Mouse (Mus musculus) spleen, postnatal 36 days (tissue): ENCODE measurements around the gene Gm4871.

Experiments
- DNase-seq, 2 experiments: peaks; one replicate each; pipeline ENCODE4 v3.0.0; 2022; ENCODE audit warnings: low spot score in 2 of 2, mixed read lengths in 1 of 2

Gm4871 gene

GRCm38 (mm10) chr5:144990481-144990880 is 42.1 kb downstream of the Gm4871 start:
- no peak for DNase-seq

GRCm38 (mm10) chr5:144990051-144990450 is 42.5 kb downstream of the Gm4871 start:
- no peak for DNase-seq

GRCm38 (mm10) chr5:144989061-144989405 is 43.5 kb downstream of the Gm4871 start:
- no peak for DNase-seq

GRCm38 (mm10) chr5:144988340-144989060 is 44.1 kb downstream of the Gm4871 start:
- no peak for DNase-seq

- no peak for DNase-seq
These were observed 45.0 kb downstream of the Gm4871 start for GRCm38 (mm10) chr5:144987561-144987960.

GRCm38 (mm10) chr5:144984839-144985238 is 47.7 kb downstream of the Gm4871 start:
- no peak for DNase-seq

- no peak for DNase-seq
These were observed 49.3 kb downstream of the Gm4871 start for GRCm38 (mm10) chr5:144983227-144983626.
